Mouse (Mus musculus) thymus, postnatal 25 days (tissue): ENCODE measurements at regions not wholly inside any gene's neighbourhood (a gene's known extent, or its start where the extent isn't known, plus 50 kb on each side); places are given as distances from the start of the nearest gene placed in this dataset.

Experiments used
- DNase-seq: peaks from one replicate; pipeline ENCODE4 v3.0.0; 2022

DNA sequence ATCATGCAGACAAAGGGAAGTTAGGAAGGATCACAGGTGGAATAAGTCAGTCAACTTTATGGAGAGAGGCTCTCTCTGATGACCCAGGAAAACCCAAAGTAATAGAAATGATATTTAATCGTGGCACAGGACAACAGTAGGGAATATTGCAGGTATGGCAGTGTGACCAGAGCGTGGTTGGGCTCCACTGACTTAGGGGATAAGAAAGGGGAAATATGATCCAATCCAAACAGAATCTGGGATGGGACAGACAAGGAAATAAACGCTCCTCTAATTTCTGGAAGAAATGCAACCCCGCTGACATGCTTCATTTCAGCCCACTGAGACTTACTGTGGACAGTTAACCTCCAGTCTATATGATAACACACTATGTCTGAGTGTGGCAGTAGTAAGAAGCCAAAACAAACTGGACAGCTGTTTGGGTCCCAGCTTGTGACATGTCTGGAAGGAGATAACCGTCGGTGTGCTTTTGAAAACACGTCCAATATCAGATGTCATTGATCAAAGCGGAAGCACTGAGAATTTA, 400.0 kb downstream of the Rps24 start:
- DNase-seq = no peak

DNA sequence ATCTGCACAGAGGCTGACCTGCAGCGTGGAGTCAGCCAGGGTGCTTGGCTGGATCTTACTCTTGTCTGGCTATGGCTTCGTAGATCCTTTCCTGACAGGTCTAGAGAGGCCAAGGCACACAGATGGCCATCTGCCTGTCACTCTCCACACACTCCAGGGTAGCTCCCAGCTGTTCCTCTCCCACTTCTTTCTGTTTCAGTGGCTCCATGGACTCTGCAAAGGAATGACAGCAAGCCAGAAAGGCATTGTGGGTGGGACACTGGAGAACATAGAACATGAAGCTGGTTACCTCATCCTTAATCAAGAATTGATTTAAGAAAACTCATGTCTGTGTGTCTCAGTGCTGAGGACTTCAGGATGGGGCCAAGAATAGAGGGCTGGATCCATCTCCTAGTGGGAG, 403.9 kb downstream of the Rps24 start:
- DNase-seq = no peak

DNA sequence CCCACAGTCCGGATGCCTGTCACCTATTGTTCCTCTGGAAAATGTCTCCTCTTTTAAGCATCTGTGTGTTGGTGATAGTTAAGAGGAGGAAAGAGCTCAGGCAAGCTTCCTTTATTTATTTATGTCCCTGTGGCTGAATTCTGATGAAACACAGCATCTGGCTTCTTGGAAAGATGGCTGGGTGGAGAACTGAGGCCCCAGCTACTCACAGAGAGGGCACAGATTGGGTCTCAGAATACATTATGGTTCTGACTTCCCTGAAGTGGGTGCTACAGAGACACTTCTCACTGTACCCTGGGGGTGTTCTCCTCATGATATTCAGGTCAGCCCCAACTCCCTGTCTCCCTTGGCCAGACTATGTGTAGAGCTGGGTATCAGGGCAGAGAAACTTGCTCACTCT, 408.3 kb downstream of the Rps24 start:
- no peak for DNase-seq

DNA sequence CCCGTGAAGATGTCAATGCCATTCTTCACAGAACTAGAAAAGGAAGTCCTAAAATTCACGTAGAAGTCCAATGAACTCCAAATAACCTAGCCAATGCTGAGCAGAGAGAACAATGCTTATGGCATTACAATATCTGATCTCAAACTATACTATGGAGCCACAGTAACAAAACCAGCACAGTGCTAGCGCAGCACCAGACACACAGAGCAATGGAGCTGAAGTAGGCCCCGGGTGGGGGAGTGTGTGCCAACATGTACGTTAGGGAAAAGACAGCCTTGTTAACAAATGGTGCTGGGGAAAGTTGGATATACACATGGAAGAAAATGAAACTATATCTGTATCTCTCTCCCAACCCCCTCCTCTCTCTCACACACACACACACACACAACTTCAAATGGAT, 409.8 kb downstream of the Rps24 start:
- no peak for DNase-seq

DNA sequence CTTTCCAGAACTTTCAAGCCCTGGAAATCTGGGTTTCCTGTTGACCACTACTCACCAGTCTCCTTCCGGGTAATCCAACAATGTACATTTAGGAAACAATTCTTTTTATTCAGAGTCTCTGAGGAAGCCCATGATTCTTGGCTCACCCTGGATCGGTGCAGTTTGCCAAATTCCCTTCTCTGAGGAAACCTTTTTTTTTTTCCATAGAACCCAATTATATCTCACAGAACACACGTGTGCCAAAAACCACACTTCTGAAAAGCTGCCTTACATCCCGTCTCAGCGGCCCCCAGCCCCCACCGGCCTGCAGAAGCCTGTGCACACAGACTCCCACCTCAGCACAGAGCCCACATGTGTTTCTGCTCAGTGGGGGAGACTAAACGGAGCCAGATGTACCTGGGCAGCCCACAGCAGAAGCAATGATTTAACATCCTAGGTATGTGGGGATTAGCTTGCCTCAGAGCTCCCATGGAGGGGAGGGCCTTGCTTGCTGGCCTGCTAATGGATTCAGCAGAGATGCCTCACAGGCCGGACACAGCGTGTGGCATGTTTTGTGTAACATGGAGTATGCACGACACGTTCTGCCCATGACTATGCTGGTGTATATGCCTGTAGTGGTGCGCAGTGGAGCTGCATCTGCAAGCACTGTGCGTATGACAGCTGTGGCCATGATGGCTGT, 413.7 kb downstream of the Rps24 start:
- no peak for DNase-seq

DNA sequence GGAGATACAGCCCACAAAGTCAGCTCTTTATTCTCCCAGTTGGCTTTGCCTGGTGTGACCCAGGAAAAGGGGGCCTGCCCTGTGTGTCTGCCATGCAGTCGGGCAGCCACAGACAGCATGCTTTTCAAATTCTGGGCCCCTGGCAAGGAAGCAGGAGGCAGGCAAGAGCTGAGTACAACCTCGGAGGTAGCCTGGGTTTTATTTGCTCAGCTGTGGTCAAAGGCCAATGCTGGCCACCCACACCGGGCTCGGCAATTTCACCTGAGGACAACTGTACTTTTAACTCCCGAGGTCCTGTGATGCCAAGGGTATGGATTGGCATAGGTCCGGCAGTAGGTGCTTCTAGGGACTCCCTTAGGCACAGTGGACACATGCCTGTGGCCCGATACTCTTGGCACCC, 414.8 kb downstream of the Rps24 start:
- DNase-seq = no peak

DNA sequence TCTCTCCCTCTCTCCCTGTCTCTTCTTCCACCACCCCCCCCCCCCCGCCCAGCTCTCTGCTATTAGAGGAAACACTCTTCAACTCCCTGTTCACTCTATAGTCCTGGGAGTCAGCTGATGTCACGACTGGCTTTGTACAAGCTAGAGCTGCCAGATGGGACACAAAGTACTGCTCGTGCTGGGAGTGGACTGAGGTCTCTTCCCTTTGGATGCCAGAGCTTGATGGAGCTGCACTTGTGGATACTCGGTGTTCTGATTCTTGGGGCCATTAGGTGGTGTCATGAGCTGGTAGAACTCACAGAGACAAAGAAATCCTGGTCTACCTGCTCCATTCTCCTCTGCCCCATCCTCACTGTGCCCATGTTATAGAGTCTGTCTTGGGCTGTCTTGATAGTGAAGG, 415.9 kb downstream of the Rps24 start:
- DNase-seq = no peak

DNA sequence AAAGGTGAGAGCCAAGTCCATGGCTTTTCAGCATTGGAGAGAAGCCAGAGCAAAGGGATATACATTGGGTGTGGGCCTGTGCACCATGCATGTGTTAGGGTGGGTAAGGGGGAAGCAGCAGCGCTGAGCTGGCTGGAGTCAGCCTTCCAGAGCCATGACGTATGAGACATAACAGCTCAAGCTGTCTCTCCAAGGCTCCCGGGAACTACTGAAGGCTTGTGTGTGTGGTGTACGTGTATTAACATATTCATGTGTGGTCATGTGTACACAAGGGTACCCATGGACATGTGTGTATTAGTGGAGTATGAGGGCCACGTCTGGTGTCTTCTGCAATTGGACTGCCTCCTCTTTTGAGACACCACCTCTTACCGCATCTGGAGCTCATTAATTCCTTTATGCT, 417.8 kb downstream of the Rps24 start:
- DNase-seq = no peak

DNA sequence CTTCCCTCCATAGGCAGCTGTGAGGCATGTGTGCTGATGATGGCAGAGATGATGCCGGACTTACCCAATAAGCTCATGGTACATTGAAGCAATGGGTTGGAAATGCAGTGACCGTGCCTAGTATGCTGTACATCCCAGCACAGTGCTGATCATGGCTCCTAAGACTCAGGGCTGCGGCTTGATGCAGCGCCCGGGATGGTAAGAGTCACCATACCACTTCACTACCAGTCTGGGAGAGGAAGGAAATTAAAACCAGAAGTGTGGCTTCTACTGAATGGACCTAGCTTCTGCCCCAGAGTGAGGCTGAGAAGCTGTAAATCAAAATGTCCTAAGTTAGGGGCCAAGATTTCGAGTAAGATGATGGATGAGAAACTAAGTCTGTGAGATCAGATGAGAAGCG, 420.0 kb downstream of the Rps24 start:
- DNase-seq = no peak

DNA sequence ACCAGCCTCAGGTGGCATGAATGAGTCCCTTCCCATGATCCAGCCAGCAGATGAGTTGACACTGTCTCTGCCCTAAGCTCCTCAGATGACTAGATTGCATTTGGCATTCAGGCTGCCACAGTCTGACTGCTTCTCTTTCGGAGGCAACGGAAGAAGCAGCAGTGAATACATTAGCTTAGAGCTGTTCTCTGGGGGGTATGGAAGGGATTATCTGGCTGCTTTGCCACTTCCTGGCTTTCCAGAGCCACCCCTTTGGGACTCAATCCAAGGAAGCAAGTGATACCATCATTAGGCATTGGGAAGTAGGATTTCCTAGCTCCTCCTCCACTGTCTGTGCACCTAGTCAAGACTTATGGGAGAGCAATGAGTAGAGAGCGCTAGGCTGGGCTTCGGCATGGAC, 421.5 kb downstream of the Rps24 start:
- DNase-seq = no peak

DNA sequence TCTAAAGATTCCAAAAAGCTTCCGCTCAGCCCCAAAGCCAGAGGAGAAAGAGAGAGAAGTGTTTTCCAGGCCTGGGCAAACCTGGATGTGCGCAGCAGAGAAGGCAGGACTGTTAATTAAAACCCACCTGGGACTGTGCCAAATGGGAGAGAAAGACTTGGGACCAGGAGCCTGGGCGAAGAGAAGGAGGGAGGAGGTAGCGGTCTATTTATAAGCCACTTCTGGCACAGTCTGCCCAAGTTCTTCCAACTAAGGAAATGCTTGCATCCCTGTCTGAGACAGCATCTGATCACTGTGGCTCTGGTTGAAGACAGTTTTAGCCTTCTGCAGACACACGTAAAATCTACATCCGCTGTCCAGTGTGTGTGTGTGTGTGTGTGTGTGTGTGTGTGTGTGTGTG, 424.7 kb downstream of the Rps24 start:
- DNase-seq = no peak

DNA sequence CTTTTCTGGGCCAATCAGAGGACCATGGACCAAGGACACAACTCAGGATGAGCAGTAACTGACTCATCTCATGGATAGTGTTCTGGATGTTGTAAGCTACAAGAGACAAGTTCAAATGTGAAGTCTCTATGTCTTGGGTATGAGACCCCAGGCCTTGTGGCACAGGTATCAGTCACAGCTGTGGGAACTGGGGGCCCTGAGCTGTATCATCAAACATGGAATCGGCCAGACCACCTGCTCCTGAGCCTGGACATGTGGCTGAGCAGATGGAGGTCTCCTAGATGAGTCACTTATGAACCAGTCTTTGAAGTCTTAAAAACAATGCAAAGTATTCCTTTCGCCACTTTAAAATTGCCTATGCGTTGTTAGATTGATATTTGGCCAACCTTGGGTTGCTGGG, 432.1 kb downstream of the Rps24 start:
- DNase-seq = no peak

DNA sequence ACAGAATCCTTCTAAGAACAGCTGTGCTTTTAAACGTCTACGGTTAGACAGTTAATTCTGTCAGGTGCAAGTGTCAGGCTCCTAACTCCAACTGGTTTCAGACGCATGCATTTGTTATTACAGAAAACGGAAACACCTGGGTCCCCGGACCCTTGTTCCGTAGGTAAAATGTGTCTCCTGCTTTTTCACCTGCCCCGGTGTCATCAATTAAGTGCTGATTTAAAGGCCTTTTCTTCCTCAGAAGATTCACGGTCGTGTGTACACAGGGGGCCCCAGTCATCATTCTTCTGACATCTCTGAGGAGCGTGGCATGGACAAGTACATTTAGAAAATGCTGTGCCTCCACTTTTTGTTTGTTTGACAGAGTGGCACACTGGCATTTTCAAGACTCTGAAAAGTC, 435.1 kb downstream of the Rps24 start:
- no peak for DNase-seq

DNA sequence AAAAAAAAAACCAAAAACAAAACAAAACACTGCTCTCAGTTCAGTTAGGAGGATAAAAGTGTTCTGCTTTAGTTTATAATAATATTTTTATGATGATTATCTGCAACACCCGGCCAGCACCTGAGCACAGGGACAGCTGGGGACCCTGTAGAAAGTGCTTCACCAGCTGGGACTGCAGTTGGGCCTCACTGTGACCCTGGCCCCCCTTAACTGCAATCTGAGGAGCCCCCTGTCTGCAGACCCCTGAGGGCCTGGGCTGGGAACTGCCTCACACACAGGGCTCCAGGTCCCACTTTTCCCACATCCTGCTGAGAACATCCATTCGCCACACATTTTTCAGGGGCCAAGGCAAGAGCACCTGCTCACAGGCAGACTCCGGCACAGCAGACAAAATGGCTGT, 437.6 kb downstream of the Rps24 start:
- DNase-seq = no peak

DNA sequence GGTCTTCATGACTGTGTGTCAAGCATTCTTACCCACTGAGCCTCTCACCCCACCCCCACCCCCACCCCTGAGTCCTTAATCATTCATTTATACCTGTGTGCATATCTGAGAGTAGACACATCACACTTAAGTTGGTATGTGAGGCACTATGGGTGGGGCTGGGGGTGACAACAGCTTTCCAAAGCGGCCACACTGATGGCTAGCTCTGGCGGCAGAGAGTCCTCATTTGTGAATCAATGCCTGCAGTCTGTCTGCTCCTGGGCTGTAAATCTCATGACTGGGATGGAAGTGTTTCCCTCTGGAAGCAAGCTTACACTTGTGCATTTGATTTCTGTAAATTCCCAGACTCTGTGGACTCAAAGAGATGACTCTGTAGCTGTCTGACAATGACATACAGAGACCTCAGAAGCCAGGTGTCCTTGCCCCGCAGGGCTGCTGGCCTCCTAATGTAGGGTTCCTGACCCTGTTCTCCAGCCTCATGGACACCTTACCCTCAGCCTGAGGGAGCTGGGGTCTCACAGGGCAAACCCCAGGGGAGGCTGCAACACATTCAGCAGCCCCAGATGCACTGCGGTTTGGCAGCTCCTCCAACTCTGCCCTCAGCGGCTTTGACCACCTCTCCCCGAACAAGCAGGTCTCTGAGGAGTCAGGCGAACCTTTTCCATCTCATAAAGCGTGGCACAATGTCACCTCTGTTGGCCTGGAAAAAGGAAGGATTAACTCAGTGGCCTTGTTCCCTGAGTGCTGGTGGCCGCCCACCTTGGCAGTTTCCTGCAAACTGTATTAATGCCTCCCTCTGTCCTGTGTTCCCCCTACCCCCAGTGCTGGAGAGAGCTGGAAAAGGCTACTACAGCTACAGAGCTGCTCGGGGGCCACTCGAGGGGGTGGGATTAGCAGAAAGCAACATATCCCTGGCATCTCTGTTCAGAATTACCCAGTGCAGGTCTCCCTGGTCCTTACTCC, 439.4 kb downstream of the Rps24 start:
- DNase-seq = no peak

DNA sequence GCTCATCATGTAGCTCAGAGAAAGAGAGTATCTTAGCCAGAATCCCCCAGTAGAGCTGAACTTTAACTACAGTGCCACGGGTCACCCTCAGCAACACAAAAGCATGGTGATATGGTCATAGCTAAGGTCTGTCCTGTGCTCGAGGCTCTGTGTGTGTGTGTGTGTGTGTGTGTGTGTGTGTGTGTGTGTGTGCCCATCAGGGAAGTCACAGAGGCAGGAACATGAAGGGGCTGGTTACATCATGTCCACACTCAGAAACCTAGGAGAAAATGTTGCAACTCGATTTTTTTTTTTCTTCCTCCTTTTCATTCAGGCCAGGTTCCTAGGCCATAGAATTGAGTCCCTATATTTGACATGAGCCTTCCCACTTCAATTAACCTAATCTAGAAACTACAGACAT, 441.8 kb downstream of the Rps24 start:
- DNase-seq = no peak

DNA sequence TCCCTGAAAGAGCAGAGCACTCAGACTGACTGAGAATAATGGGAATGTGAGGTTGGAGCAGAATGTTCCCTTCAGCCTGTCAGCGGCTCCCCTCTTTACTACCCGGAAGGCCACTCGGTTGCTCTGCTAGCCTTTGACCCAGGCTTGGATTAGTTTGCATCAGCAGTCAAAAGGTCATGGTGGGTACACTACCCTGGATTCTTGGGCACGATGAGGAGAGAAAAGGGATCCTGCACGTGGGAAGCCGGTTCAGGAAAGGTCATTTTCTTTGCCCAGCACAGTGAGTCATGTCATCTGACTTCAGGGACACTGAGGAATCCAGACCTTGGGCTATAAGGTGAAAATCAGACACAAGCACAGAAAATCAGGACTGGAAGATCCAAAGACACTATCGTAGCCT, 443.3 kb downstream of the Rps24 start:
- DNase-seq = no peak

DNA sequence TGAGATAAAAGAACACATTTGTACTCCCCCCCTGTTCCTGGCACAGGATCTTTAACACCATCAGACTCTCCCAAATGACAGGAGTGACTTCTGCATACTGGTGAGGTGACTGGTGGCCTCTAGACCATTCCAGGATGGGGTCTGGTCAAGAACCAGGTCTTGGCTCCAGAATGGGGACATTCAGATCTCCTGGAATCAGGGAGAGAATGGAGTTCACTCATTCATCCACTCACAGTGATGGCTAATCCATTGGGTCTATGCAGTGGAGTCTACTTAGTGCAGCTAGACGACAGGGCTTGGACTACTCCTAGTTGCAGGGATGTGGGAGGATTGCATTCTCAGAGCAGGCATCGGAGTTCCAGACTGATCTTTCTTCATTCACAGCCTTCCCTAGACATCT, 451.0 kb downstream of the Rps24 start:
- no peak for DNase-seq

DNA sequence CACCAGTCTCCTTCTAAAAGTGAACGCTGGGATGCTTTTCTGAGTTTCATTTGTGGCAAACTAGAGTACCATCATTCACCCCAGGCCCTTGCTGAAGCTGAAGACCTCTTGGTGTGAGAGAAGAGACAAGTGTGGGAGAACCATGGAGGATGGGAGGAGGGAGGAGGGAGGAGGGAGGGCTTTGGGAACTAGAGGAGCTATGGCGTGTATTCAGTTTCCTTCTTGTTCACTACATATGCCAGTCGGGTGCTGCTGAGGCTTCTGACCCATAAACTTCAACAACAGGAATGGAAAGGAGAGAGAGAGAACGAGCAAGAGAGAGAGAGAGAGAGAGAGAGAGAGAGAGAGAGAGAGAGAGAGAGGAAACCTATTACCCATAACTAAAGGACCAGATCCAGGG, 452.1 kb downstream of the Rps24 start:
- no peak for DNase-seq

DNA sequence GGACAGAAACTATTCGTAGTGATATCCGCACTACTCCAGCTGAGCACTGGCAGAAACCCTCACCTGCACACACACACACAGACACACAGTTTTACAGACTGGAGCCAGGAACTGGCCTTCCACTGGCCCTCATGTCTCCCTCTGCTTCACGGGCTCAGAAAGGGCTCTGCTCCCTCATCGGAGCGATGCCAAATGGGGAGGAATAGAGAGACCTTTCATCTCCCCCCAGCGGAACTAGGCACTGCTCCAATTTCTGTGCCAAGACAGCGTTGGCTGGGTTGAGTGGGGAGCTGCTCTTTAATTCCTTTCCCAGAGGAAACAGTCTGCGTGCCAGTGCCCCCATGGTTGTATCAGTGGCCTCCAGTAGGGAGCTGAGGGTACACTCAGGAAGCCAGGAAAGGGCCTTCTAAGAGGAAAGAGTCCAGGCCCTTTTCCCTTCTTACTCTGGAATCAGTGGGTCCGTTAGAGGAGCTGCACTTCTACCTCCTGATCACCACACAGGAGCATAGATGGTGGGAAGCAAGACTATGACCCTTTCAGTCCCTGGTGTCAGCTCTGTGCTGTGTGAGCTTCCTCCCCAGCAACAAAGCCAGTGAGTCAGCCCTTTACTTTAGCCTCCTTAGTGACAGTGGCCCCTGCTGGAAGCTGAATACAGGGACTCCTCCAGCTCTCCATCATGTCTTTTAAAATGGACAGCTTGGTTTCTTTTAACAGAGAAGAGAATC, 452.7 kb downstream of the Rps24 start:
- DNase-seq = no peak

DNA sequence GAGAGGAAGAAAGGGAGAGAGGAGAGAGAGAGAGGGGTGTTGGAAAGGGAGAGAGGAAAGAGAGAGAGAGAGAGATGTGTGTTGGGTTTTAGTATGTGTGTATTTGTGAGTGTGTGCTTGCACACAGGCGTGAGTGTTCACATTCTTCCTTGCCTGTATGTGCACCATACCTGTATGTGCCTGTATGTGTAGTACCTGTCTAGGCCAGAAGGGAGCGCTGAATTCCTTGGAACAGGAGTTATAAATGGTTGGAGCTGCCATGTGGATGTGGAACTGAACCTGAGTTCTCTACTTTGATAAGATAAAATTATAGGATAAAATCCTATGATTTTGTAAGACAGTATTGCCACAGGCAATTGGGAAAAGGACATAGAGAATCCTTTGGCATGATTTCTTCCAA, 458.8 kb downstream of the Rps24 start:
- DNase-seq = no peak

DNA sequence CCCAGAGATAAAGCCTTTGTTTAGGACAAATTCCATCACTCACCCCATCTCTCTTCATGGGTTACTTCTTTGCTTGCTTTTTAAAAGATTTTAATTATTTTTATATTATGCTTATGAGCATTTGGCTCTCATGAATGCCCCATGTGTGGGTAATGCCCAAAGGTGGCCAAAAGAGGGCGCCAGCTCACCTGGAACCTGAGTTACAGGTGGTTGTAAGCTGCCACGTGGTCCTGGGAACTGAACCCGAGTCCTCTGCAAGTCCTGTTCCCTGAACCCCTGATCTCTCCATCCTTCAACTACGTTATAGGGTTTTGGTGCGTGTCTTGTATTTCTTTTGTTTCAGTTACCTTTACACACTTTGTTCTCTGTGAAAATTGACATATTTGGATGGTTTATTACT, 460.2 kb downstream of the Rps24 start:
- DNase-seq = no peak

DNA sequence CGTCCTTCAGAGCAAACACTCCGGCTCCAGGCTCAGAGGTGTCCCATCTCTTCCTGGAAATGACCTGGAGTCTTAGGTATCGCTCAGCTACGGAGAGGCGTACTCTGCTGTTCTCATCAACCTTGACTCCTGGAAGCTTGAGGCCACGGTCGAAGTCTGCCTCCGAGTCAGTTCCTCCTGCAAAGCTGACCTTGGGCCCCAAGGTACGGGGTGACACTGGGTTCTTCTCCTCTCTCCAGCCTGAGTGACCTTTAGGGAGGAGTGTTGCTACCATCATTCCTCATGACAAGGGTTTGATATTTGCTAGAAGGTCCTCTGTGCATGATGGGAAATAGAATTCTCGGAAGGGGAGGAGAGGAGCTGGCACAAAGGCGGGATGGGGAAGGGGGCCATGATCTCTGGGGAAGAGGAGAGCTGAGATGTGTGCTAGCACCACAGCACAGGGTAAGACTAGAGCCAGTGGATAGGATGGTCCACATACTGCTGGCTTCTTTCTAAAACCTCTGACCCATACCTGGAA, 469.0 kb downstream of the Rps24 start:
- DNase-seq = no peak
